In genomic region chr7:115859691-115860401, GRCm38 (mm10) we compare ENCODE assay signal across 19 mouse cellular contexts.
A peak's percentile ranks its signal among the peaks of the same experiment; 100 is the strongest.
DNase-seq lines count a peak whose midpoint lies in the region; ATAC-seq and TF ChIP-seq lines count a peak whose summit lies in the region.
"Had no signal": no experiment of that assay in that cellular context is flagged by ENCODE, and none has a peak within 500 bp of the region (broad histone marks: within the 10 kb centered on the region; RNA-seq: fewer than 3 reads in every experiment).

No protein-coding gene starts in this region.

- DNase-seq in liver, postnatal 0 days: no peak
- no peak for DNase-seq in liver
- DNase-seq in kidney, adult 11 months: peak; percentile 59
- DNase-seq in left cerebral cortex, adult 2 months (ENCODE audit: extremely low spot score in 1 of 2, low spot score in 2 of 2): no peak
- DNase-seq in heart, postnatal 14 days: no peak
- DNase-seq: adrenal gland, postnatal 10 days; cerebellum, postnatal 36 days; gastrocnemius, postnatal 10 days; heart, adult 18-20 months; heart, postnatal 36 days; retina, postnatal 1 day had no signal

- peaks cover 12% of the 10 kb centered on the region for H3K4me1 ChIP-seq in liver, postnatal 0 days (ENCODE audit: insufficient read depth)
- peaks cover 7% of the 10 kb centered on the region; the same call in 1 of the 2 replicates for H3K4me1 ChIP-seq in kidney, embryonic 16.5 days (ENCODE audit: insufficient read depth, low read length)
- H3K4me1 ChIP-seq in small intestine, adult 2 months (ENCODE audit: control insufficient read depth, insufficient read depth, insufficient read length, low read length): peaks cover 2% of the 10 kb centered on the region; the same call in 1 of the 2 replicates
- H3K4me1 ChIP-seq: heart, embryonic 13.5 days; hindbrain, embryonic 15.5 days; limb, embryonic 13.5 days had no signal

- 53% methylated on average over 9 of the region's 9 CpGs for WGBS in liver, postnatal 0 days (ENCODE audit: insufficient replicate concordance)
- WGBS in kidney, embryonic 16.5 days: 36% methylated on average over 9 of the region's 9 CpGs
- 13% methylated on average over 9 of the region's 9 CpGs for WGBS in small intestine, adult 2 months

- H3K9me3 ChIP-seq in liver, postnatal 0 days (ENCODE audit: low read length): no peaks in the 10 kb centered on the region
- H3K9me3 ChIP-seq in kidney, embryonic 16.5 days (ENCODE audit: low read length): no peaks in the 10 kb centered on the region
- H3K9me3 ChIP-seq: heart, embryonic 13.5 days; hindbrain, embryonic 15.5 days; limb, embryonic 13.5 days; megakaryocyte, embryonic 14.5 days had no signal

- peak overlapping the region; percentile 21 for H3K4me3 ChIP-seq in liver, postnatal 0 days (ENCODE audit: low read depth, low read length)
- peak overlapping the region; percentile 28 for H3K4me3 ChIP-seq in kidney, embryonic 16.5 days (ENCODE audit: low read length)
- H3K4me3 ChIP-seq in small intestine, adult 2 months (ENCODE audit: low read depth, low read length): no peak overlapping the region
- H3K4me3 ChIP-seq in left cerebral cortex, adult 2 months: no peak overlapping the region
- H3K4me3 ChIP-seq: heart, embryonic 13.5 days; hindbrain, embryonic 15.5 days; limb, embryonic 13.5 days; megakaryocyte, embryonic 14.5 days had no signal

- TF ChIP-seq POLR2A in small intestine, adult 2 months (IDR thresholded peaks at IDR 0.05; ENCODE audit: low read depth, low read length): no peak

- peak overlapping the region; percentile 1; the same call in 1 of the 2 replicates for H3K4me2 ChIP-seq in liver, postnatal 0 days (ENCODE audit: low read depth, low read length)
- 0 out of 2 replicates have a peak overlapping the region, but pooled peaks have one; percentile 13 for H3K4me2 ChIP-seq in kidney, embryonic 16.5 days (replicated peaks; ENCODE audit: low read depth, low read length)
- H3K4me2 ChIP-seq: heart, embryonic 13.5 days; hindbrain, embryonic 15.5 days; limb, embryonic 13.5 days had no signal

- TF ChIP-seq CTCF in liver, postnatal 0 days (IDR thresholded peaks at IDR 0.05; ENCODE audit: low read depth): no peak
- TF ChIP-seq CTCF in small intestine, adult 2 months (IDR thresholded peaks at IDR 0.05; ENCODE audit: extremely low read depth, insufficient read length, insufficient replicate concordance, low read depth, low read length): no peak
- no peak for TF ChIP-seq CTCF in left cerebral cortex, adult 2 months (IDR thresholded peaks at IDR 0.05)

- H3K27me3 ChIP-seq in liver, postnatal 0 days (ENCODE audit: insufficient read depth, low read length): no peaks in the 10 kb centered on the region
- no peaks in the 10 kb centered on the region for H3K27me3 ChIP-seq in kidney, embryonic 16.5 days (ENCODE audit: insufficient read depth, low read length)
- no peaks in the 10 kb centered on the region for H3K27me3 ChIP-seq in small intestine, adult 2 months (ENCODE audit: control insufficient read depth, insufficient read depth, low read length)
- H3K27me3 ChIP-seq: heart, embryonic 13.5 days; hindbrain, embryonic 15.5 days; limb, embryonic 13.5 days; megakaryocyte, embryonic 14.5 days; Patski had no signal

- intact Hi-C loops in left cerebral cortex, adult 2 months (cut with DNase I): no loop called here
- intact Hi-C loops in heart, postnatal 14 days (cut with DNase I): no loop called here

- H3K27ac ChIP-seq in liver, postnatal 0 days (ENCODE audit: low read depth): no peak overlapping the region
- H3K27ac ChIP-seq in kidney, embryonic 16.5 days (ENCODE audit: low read length): peak overlapping the region; percentile 82
- H3K27ac ChIP-seq in small intestine, adult 2 months (ENCODE audit: insufficient read depth, low read depth, low read length): peak overlapping the region; percentile 58; the same call in 1 of the 2 replicates
- H3K27ac ChIP-seq in left cerebral cortex, adult 2 months: no peak overlapping the region
- H3K27ac ChIP-seq: heart, embryonic 13.5 days; hindbrain, embryonic 15.5 days; limb, embryonic 13.5 days had no signal

- no peak for TF ChIP-seq EP300 in liver, postnatal 0 days (IDR thresholded peaks at IDR 0.05; ENCODE audit: low read depth)

- peak; percentile 56; the same call in 1 of the 2 replicates for ATAC-seq in liver, postnatal 0 days
- no peak; the same call in 1 of the 2 replicates for ATAC-seq in kidney, embryonic 16.5 days (ENCODE audit: low FRiP score, low TSS enrichment)
- ATAC-seq: CD4-positive, CD25-positive, alpha-beta regulatory T cell, adult 4 months; Patski had no signal

- no peak overlapping the region for H3K9ac ChIP-seq in liver, postnatal 0 days (replicated peaks)
- no peak overlapping the region for H3K9ac ChIP-seq in kidney, embryonic 16.5 days (replicated peaks; ENCODE audit: low read length)
- H3K9ac ChIP-seq: heart, embryonic 13.5 days; hindbrain, embryonic 15.5 days; limb, embryonic 13.5 days had no signal

- H3K36me3 ChIP-seq in liver, postnatal 0 days (replicated peaks; ENCODE audit: insufficient read depth, low read length): no peaks in the 10 kb centered on the region
- H3K36me3 ChIP-seq in kidney, embryonic 16.5 days (ENCODE audit: insufficient read depth, low read length): no peaks in the 10 kb centered on the region
- H3K36me3 ChIP-seq in small intestine, adult 2 months (ENCODE audit: control insufficient read depth, insufficient read depth, low read length): no peaks in the 10 kb centered on the region
- H3K36me3 ChIP-seq: heart, embryonic 13.5 days; hindbrain, embryonic 15.5 days; limb, embryonic 13.5 days had no signal

Comparison
In these comparisons a context has a peak if more than half of its experiments do, and no peak if none do; other contexts are left out.
1. H3K27ac ChIP-seq: peak in kidney, embryonic 16.5 days (single experiment) and small intestine, adult 2 months (single experiment); none in liver, postnatal 0 days (single experiment) and left cerebral cortex, adult 2 months (single experiment).
2. H3K4me3 ChIP-seq: peak in liver, postnatal 0 days (single experiment) and kidney, embryonic 16.5 days (single experiment); none in small intestine, adult 2 months (single experiment) and left cerebral cortex, adult 2 months (single experiment).